Mouse (Mus musculus) left cerebral cortex, adult 11 months (tissue): ENCODE results near the gene Olfr370.
"Not testable (repeated sequence)": the region's sequence is repeated elsewhere in the genome, so short reads cannot be mapped to it uniquely, and the experiment has no call there.

Source experiments
- DNase-seq: peaks from one replicate; pipeline ENCODE4 v3.0.0; 2022; ENCODE audit warnings: low spot score

Gene Olfr370

GRCm38 (mm10) chr8:83535736-83536135 is at the start of gene Olfr370:
Gene Olfr370, plus strand, starts transcription at chr8:83535780.
- no peak for DNase-seq

DNA sequence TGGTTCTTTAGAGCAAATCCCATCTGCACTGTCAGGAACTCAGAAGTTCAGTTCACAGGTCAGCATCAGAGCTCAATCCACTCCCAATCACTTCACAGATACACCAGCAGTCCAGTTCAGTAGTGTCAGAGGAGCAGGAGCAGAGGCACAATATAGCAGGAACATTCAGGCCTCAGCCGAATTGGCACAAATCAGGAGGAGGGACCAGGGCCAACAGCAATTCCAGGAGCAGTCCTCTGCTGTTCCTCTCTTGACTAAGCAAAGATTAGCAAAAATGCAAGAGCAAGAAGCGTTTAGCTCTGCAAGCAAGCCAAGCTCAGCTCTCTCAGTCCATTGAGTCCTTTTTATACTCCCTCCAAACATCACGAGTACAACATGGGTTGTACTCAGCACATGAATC is 23.9 kb upstream of the Olfr370 start:
- no peak for DNase-seq

GRCm38 (mm10) chr8:83520432-83520831 is 15.1 kb upstream of the Olfr370 start:
- no peak for DNase-seq

DNA sequence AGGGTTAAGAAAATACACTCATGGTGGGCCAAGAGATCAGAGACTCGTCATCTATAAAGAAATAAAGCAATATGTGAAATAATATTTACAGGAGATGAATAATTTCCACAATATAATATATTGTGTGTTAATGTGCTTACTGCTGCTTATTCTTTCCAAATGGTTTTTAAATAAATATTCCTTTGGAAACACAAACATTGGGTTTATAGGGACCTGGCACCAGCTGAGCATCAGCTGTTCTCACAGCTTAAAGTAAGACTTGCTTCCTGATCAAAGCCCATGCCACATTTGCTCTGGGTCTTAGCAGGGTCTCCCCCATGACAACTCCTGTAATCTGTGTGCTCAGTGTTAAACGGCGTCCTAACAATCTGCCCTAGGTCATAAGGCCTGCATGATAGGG is 14.7 kb upstream of the Olfr370 start:
- not testable (repeated sequence) for DNase-seq

GRCm38 (mm10) chr8:83521310-83521709 is 14.3 kb upstream of the Olfr370 start:
- DNase-seq = no peak

GRCm38 (mm10) chr8:83534802-83535201 is 778 bp upstream of the Olfr370 start:
- DNase-seq = no peak

- DNase-seq = no peak
These were observed 27.1 kb downstream of the Olfr370 start for GRCm38 (mm10) chr8:83562669-83563068.

DNA sequence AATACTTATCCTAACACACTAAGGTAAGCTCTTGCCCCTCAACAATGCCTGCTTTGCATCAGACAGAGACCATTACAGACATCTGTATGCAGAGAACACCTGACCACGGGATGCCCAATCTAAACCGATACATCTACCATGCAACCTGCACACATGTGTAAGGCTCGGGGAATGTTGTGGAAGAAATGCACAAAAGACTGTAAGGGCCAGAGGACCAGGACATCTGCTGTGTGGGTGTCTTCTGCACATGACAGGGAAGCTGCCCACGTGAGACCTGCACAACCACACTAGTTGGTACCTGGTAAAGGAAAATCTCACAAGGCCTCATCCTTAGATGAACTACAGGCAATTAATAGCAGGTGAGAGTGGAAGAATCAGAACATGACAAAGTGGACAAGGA is 27.7 kb downstream of the Olfr370 start:
- no peak for DNase-seq

DNA sequence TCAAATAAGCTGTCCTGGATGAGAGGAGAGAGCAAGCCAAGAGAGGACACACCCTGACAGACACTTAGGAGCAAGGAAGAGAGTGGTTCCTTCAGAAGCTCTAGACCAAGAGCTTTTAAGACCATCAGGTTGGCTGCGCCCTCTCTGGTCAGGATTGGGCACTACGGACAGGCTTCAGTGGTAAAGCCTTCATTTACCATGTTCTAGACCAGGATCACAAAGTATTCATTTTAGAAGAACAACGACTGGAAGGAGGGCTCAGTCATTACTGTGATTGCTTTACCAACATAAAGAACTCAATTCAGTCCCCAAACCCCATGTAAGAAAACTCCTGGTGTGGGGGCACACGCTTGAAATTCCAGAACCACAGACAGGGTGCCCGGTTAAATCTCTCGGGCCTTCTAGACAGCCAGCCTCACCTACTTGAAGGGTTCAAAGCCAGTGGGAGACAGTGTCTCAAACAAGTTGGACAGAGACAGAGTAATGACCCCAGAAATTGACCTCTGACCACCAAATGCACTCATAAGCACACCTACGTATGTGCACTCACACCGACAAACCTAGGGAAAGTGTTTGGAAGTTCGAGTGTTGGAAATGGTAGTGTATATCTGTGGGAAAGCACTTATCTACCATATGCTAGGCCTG is 30.3 kb downstream of the Olfr370 start:
- no peak for DNase-seq

GRCm38 (mm10) chr8:83566469-83567395 is 31.2 kb downstream of the Olfr370 start, which contains the start of gene Ndufb7:
Gene Ndufb7, plus strand, starts transcription at chr8:83566671.
- DNase-seq = peak; percentile 93

DNA sequence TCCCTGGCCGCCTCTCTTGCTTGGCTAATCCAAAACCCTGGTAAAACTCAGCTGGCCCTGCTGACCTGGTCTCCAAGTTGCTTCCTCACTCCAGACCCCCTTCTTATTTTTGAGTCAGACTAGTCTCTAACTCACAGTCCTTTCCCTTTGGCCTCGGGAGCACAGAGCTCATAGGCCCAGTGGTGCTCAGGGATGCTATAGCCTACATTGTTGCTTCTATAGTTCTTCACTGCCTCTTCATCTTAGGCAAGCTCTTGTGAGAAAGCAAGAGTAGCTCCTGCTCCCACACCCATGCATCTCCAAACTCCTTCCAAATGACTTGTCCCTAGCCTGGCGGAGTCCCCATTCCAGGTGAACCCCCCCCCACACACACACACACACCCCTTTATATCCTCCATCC is 32.1 kb downstream of the Olfr370 start:
- no peak for DNase-seq

DNA sequence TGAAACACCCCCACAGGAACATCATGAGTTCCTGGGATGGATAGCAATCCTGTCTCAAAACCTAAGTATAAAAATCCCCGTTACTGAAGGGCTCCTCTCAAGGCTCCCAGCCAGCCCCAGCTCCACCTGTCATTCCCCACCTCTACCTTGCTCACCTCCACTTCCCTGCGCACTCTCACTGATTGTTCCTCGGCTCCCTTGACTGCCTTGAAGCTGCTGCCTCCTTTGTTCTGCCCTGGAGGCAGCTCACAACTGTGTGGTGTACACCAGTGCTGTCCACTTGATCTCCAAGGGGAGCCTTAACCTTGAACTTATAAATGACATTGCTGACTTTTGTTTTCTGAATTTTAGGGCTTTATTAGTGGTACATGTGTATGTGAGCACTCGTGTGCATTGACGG is 32.5 kb downstream of the Olfr370 start:
- no peak for DNase-seq

GRCm38 (mm10) chr8:83568755-83569154 is 33.2 kb downstream of the Olfr370 start:
- DNase-seq = no peak

GRCm38 (mm10) chr8:83569165-83569564 is 33.6 kb downstream of the Olfr370 start:
- DNase-seq = no peak

GRCm38 (mm10) chr8:83570272-83571000 is 34.9 kb downstream of the Olfr370 start:
- no peak for DNase-seq

- not testable (repeated sequence) for DNase-seq
These were observed 35.4 kb downstream of the Olfr370 start for GRCm38 (mm10) chr8:83571001-83571340.

GRCm38 (mm10) chr8:83571791-83572190 is 36.2 kb downstream of the Olfr370 start:
- DNase-seq = no peak

- no peak for DNase-seq
These were observed 36.7 kb downstream of the Olfr370 start for GRCm38 (mm10) chr8:83572246-83572812.

DNA sequence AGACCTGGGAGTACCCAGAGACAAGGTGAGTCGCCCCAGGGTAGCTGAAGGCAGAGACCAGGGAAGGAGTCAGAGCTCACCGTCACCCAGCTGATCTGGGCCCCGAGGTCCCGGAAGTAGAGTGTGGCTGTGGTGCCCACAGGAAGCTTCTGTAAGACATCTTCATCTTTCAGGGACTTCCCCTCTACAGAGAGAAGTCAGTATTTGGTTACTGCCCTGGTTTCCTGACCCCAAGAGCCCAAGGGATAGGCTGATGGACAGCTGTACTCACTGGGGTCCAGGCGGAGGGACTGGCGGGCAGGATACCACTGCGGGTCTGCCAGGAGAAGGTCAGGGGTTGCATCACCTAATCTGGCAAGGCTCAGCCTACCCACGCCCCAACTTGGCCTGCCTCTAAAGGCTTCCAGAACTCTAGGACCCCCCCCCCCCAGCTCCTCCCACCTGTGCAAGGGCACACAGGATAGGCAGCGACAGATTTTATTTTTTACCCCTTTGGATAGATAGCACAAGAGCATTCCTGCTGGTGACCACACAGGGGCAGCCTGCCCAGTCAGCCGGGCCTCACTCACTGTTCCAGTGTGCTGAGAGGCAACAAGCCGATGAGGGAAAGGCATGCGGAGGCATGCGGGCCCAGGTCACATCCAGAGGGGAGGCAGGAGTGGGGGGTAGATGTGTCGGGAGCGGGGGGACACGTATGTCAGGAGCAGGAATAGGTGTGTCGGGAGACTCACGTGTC is 37.7 kb downstream of the Olfr370 start:
- DNase-seq = no peak

DNA sequence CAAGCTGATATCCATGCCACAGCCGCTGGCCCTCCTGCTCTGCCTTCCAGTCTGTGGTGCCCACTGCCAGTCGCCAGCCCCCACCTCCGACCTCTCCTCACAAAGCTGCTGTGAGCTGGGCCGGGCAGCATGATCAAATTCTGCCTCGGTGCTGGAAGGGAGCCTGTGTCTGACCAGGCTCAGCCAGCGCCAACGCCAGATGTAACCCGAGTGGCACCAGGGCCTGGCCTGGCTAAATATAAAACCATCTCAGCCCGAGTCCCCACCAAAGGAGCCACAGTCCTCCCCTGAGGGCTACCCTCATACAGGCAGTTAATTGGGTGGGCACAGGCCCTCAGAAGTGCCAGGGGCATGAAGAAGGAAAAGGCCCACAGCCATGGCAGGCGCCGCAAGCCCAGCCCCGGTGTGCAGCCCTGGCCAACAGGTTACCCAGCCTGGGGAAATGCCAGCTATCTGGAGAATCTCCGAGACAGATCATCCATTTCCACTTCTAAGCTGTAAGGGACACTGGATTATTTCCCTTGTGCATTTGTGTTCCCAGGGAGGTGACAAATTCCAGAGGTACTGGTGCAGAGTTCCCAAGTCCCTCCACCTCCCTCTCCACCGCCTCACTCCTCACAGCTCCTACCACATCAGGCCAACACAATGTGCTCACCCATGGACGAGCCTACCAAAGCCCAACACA is 39.2 kb downstream of the Olfr370 start:
- no peak for DNase-seq
